Mouse (Mus musculus) neural tube, embryonic 15.5 days (tissue): Measurements from ENCODE around the gene Dcun1d4. TPM values are rescaled to one million over a fixed set of nuclear protein-coding genes. Genes with fewer than 3 reads are reported as not detected.
A peak's percentile ranks its signal among the peaks of the same experiment; 100 is the strongest.
"Not testable (repeated sequence)": the region's sequence is repeated elsewhere in the genome, so short reads cannot be mapped to it uniquely, and the experiment has no call there.

Source experiments
- ATAC-seq: fragments of 200-750 bp; cut with Nextera tagmentation; 2 replicates; pipeline ENCODE4 v1.8.0; 2017; ENCODE audit warnings: mild to moderate bottlenecking, moderate TSS enrichment, moderate library complexity; ENCODE audit not compliant: low FRiP score
- H3K27ac ChIP-seq: fragments of 300-500 bp; sonication (generic); replicated peaks from 2 replicates; pipeline ENCODE4 v1.5.1; 2015; ENCODE audit warnings: mild to moderate bottlenecking, inconsistent platforms
- H3K27me3 ChIP-seq: fragments of 300-500 bp; sonication (generic); replicated peaks from 2 replicates; pipeline ENCODE4 v1.6.1; 2015; ENCODE audit warnings: inconsistent platforms
- H3K36me3 ChIP-seq: fragments of 300-500 bp; sonication (generic); 2 replicates; pipeline ENCODE4 v1.6.1; 2015; ENCODE audit warnings: inconsistent platforms
- H3K4me1 ChIP-seq: fragments of 300-500 bp; sonication (generic); 2 replicates; pipeline ENCODE4 v1.6.1; 2015; ENCODE audit warnings: inconsistent platforms
- H3K4me2 ChIP-seq: fragments of 300-500 bp; sonication (generic); 2 replicates; pipeline ENCODE4 v1.6.1; 2015; ENCODE audit warnings: inconsistent platforms, mild to moderate bottlenecking, moderate library complexity
- H3K4me3 ChIP-seq: fragments of 300-500 bp; sonication (generic); replicated peaks from 2 replicates; pipeline ENCODE4 v1.5.1; 2015; ENCODE audit warnings: mild to moderate bottlenecking, inconsistent platforms
- H3K9ac ChIP-seq: fragments of 300-500 bp; sonication (generic); replicated peaks from 2 replicates; pipeline ENCODE4 v1.6.1; 2015; ENCODE audit warnings: mild to moderate bottlenecking, inconsistent platforms
- H3K9me3 ChIP-seq: fragments of 300-500 bp; sonication (generic); replicated peaks from 2 replicates; pipeline ENCODE4 v1.6.1; 2016; ENCODE audit warnings: inconsistent platforms
- WGBS: fragments of 180-500 bp; shearing (Covaris S2); methylation state at CpG from one replicate; pipeline ENCODE4 v1.1.7; 2015; ENCODE audit warnings: mixed read lengths; 5-methylcytosine and 5-hydroxymethylcytosine counted together
- polyA plus RNA-seq: library from polyadenylated mRNA; unstranded; fragments of >200 nt; fragmentation: Nextera tagmentation; extraction: Ambion mirVana; gene quantifications from 2 replicates; pipeline ENCODE4 v1.2.1, GENCODE M21; 2015

The Dcun1d4 gene
- polyA plus RNA-seq, 1 experiment from 2014 or later: 50.1 TPM

DNA sequence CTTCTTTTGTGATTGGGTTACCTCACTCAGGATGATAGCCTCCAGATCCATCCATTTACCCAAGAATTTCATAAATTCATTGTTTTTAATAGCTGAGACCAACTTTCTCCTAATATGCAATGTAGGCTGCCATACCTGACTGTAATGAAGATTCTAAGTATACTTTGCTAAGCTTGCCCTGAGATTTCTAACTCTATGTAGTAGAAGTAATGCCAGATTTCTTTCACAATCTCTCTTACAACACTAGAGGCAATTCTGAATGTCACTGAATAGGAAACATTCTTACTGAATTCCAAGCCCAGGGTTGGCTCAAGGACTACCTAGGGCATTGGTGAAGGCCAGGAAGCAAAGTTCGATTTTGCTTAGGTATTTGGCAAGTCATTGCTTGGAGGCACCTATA is 1.6 kb downstream of the Dcun1d4 start:
- H3K4me2 ChIP-seq, H3K27me3 ChIP-seq, H3K4me3 ChIP-seq, H3K36me3 ChIP-seq, H3K27ac ChIP-seq, ATAC-seq, H3K9me3 ChIP-seq, H3K4me1 ChIP-seq, H3K9ac ChIP-seq: not testable (repeated sequence)
- 97% methylated on average over 1 of the region's 1 CpGs for WGBS

GRCm38 (mm10) chr5:73484016-73484615 is 3.3 kb downstream of the Dcun1d4 start:
- H3K9ac ChIP-seq: no peak overlapping the region
- no peaks in the 10 kb centered on the region for H3K9me3 ChIP-seq
- peaks cover 9% of the 10 kb centered on the region; the same call in 1 of the 2 replicates for H3K4me1 ChIP-seq
- peak overlapping the region; percentile 25 for H3K4me3 ChIP-seq
- peak overlapping the region; percentile 66 for H3K27ac ChIP-seq
- H3K27me3 ChIP-seq: no peaks in the 10 kb centered on the region
- peak overlapping the region; percentile 45 for H3K4me2 ChIP-seq
- peak; percentile 88 for ATAC-seq
- H3K36me3 ChIP-seq: no peaks in the 10 kb centered on the region
- 19% methylated on average over 5 of the region's 5 CpGs for WGBS

DNA sequence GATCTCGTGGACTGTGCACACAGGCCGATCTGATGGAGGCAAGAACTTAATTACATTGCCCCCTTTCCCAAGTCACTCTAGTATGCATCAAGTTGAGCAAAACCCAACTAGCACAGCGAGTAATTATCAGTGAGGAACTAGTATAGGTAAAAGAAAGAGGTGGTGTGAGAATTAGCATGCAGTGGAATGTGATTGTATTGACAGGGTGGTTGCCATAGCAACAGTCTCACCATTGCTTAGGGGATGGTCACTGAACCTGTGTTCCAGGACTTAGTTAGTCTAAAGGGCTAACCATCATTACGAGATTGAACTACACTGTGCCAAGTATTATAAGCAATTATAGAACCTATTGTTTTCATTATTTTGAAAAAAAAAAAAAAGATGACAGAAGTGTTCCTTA is 5.7 kb downstream of the Dcun1d4 start:
- Histone ChIP-seq H3K27me3 (no peaks in the 10 kb centered on the region), H3K27ac (no peak overlapping the region), H3K9ac (no peak overlapping the region), H3K4me1 (peaks cover 18% of the 10 kb centered on the region), H3K4me2 (no peak overlapping the region), H3K9me3 (no peaks in the 10 kb centered on the region), H3K36me3 (no peaks in the 10 kb centered on the region), H3K4me3 (no peak overlapping the region)
- WGBS: 49% methylated on average over 4 of the region's 4 CpGs
- ATAC-seq: no peak

- H3K9ac ChIP-seq: peak overlapping the region; percentile 59
- H3K9me3 ChIP-seq: no peaks in the 10 kb centered on the region
- peak overlapping the region; percentile 97 for H3K27ac ChIP-seq
- no peaks in the 10 kb centered on the region for H3K36me3 ChIP-seq
- ATAC-seq: no peak
- WGBS: 5% methylated on average over 14 of the region's 14 CpGs
- peak overlapping the region; percentile 84 for H3K4me2 ChIP-seq
- peak overlapping the region; percentile 91 for H3K4me3 ChIP-seq
- no peaks in the 10 kb centered on the region for H3K27me3 ChIP-seq
- H3K4me1 ChIP-seq: peaks cover 25% of the 10 kb centered on the region
Observed at GRCm38 (mm10) chr5:73489915-73490314, 9.1 kb downstream of the Dcun1d4 start.

DNA sequence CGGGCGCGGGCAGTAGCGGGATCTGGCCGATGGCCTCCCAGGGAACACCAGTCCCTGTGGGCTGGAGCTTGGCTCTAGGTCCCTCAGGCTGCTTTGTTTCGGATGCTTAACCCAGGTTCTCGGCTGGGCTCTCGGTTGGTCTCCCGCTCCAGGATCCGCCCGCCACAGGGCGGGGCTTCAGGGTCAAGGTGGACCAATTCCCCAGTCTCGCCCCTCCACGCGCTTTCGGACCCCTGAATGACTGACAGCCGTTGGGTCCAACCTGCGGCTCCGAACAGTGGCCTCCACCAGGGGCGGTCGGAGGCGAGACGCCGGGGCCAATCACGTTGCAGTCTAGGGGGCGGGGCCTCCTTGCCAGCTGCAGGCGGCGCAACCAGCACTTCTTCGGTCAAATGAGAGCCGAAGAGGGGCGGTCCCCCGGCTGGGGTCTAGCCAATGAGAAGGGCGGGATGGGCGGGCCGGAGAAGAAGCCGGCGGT is 9.8 kb downstream of the Dcun1d4 start:
- peak overlapping the region; percentile 84 for H3K4me2 ChIP-seq
- H3K9me3 ChIP-seq: no peaks in the 10 kb centered on the region
- peak overlapping the region; percentile 91 for H3K4me3 ChIP-seq
- peak overlapping the region; percentile 97 for H3K27ac ChIP-seq
- H3K4me1 ChIP-seq: peaks cover 25% of the 10 kb centered on the region
- peak; percentile 93 for ATAC-seq
- under 1% methylated on average over 37 of the region's 37 CpGs for WGBS
- H3K9ac ChIP-seq: peak overlapping the region; percentile 83
- H3K27me3 ChIP-seq: no peaks in the 10 kb centered on the region
- no peaks in the 10 kb centered on the region for H3K36me3 ChIP-seq

DNA sequence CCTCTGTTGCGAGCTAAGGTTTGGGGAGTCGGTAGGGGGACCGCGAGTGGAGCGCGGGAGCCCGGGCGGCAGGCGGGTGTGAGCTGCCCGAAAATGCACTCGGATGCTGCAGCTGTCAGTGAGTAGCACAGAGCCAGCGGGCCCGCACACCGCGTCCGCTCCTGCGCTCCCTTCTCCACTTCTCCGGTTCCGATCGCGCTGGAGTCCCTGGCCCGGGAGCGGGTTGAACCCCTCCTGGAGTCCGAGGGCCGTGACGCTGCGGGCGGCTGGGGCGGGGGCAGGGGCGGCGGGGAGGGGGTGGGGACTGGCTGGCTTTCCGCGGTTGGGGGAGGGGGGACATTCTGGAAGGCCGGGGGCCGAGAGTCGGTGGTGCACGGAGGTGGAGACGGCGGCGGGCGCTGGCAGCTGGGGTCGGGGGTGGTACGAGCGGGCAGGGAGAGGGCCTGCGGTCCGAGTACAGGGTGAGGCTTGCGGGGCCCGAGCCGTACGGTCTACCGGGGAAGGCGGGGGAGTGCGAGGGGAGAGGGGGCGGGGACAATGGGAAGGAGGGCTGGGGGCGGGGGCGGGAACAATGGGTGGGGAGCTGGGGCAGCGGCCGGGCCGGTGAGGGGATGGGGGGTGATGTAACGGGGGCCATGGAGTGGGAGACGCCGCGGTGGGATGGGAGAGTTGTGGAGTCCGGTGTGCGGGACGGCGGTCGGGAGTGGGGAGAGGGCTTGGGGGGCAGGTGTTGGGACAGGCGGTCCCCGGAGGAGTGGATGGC is 10.5 kb downstream of the Dcun1d4 start:
- Histone ChIP-seq H3K9me3 (no peaks in the 10 kb centered on the region), H3K9ac (peak overlapping the region; percentile 83), H3K4me1 (peaks cover 23% of the 10 kb centered on the region), H3K4me3 (peak overlapping the region; percentile 91), H3K27ac (peak overlapping the region; percentile 97), H3K4me2 (peak overlapping the region; percentile 84), H3K36me3 (no peaks in the 10 kb centered on the region), H3K27me3 (no peaks in the 10 kb centered on the region)
- WGBS: 1% methylated on average over 56 of the region's 70 CpGs
- peak; percentile 62 for ATAC-seq

- Histone ChIP-seq H3K36me3 (no peaks in the 10 kb centered on the region), H3K4me3 (peak overlapping the region; percentile 91), H3K9me3 (no peaks in the 10 kb centered on the region), H3K4me1 (peaks cover 22% of the 10 kb centered on the region), H3K27me3 (no peaks in the 10 kb centered on the region), H3K9ac (peak overlapping the region; percentile 83), H3K27ac (peak overlapping the region; percentile 97), H3K4me2 (peak overlapping the region; percentile 84)
- ATAC-seq: peak; percentile 73
- WGBS: under 1% methylated on average over 59 of the region's 59 CpGs
Observed at GRCm38 (mm10) chr5:73491837-73492720, 11.3 kb downstream of the Dcun1d4 start.

DNA sequence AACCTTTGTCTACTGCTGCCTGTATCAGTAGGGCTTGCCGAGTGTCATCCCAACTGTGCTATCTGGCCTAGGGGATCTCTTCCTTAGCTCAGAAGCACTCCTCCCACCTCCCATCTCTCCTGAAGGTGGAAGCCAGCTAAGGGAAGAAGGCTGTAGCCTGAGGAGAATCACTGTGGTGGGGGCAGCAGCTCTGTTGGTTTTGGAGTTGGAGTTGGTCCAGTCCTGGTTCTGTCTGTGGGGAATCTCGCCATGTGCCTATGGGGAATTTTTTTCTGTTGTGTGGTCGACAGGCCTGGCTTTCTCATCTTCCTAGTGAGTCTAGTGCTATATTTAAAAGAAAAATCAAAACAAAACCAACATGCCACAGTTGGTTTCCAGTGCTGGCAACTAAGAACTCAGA is 16.6 kb downstream of the Dcun1d4 start:
- 78% methylated on average over 3 of the region's 3 CpGs for WGBS
- Histone ChIP-seq H3K27me3 (no peaks in the 10 kb centered on the region), H3K4me3 (no peak overlapping the region), H3K4me1 (peaks cover 24% of the 10 kb centered on the region), H3K36me3 (no peaks in the 10 kb centered on the region), H3K9ac (no peak overlapping the region), H3K4me2 (no peak overlapping the region), H3K9me3 (no peaks in the 10 kb centered on the region), H3K27ac (no peak overlapping the region)
- ATAC-seq: no peak

DNA sequence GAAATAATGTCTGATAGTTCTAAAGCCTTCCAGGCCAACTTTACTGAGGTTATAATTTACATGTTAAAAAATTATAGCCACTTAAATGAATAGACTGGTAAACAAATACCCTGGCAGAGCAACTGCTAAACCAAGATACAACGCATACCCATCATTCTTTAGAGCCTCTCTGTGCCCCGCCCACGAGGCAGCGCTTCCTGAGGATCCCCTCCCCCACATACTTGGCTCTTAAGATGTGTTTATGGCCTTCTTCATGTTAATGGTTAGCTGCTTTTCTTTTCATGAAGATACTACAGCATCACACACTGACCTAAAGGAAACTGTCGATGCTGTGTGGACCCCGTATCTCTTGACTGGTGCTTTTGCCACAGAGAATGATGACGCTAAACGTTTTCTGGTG is 17.8 kb downstream of the Dcun1d4 start:
- no peak overlapping the region for H3K9ac ChIP-seq
- no peaks in the 10 kb centered on the region for H3K36me3 ChIP-seq
- H3K9me3 ChIP-seq: no peaks in the 10 kb centered on the region
- H3K4me3 ChIP-seq: no peak overlapping the region
- no peak for ATAC-seq
- no peak overlapping the region for H3K27ac ChIP-seq
- H3K4me2 ChIP-seq: no peak overlapping the region
- no peaks in the 10 kb centered on the region for H3K27me3 ChIP-seq
- 60% methylated on average over 8 of the region's 8 CpGs for WGBS
- H3K4me1 ChIP-seq: peaks cover 14% of the 10 kb centered on the region; the same call in 1 of the 2 replicates

DNA sequence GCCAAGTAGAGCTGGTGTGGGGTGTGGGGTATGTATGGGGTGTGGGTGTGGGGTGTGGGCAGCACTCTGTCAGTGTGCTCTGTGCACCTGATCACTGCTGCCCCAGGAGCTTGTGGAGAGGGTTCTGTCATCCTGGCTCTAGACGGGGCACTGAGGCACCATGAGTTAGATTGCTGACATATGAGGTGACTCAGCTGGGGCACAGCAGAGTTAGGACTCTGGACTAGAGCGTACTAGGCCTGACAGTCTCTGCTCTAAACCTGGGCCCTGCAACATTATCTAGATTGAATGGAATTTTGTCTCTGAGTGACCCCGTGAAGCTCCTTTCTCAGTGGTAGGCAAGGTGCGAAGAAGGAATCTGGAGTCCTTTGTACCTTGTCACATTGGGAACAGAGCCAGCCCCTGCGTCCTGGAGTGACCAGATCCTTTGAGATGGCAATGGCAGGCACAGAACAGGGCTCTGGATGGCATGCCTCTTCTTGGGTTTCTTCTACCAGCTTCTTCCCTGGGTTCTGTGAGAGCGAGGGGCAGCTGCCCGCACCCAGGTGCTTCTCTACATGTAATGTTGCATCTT is 20.2 kb downstream of the Dcun1d4 start:
- 81% methylated on average over 7 of the region's 7 CpGs for WGBS
- Histone ChIP-seq H3K9ac (no peak overlapping the region), H3K27ac (no peak overlapping the region), H3K4me3 (no peak overlapping the region), H3K36me3 (no peaks in the 10 kb centered on the region), H3K27me3 (no peaks in the 10 kb centered on the region), H3K4me1 (peaks cover 11% of the 10 kb centered on the region; the same call in 1 of the 2 replicates), H3K4me2 (no peak overlapping the region), H3K9me3 (no peaks in the 10 kb centered on the region)
- ATAC-seq: no peak

DNA sequence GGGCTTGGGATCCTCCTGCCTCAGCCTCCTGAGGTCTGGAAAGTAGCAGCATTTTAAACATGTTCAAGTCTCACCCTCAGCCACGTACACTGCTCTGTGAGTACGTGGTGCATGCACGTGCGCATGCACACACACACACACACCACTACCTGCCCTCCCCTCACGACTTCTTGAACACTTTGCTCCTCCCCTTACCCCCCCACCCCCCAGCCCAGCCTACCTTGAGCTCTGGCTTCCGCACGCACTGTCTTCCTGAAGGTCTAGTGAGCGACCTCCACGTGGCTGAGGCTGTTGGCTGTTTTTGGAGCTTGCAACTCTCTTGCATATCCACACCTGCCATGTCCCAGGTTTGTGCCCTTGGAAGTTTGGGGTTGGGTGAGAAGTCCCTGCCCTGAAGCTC is 21.6 kb downstream of the Dcun1d4 start:
- WGBS: 95% methylated on average over 9 of the region's 9 CpGs
- ATAC-seq: no peak

More for the DNA sequence above, 21.6 kb downstream of the Dcun1d4 start:
- Histone ChIP-seq H3K27ac (no peak overlapping the region), H3K9me3 (no peaks in the 10 kb centered on the region), H3K9ac (no peak overlapping the region), H3K36me3 (no peaks in the 10 kb centered on the region), H3K4me3 (no peak overlapping the region), H3K4me2 (no peak overlapping the region), H3K4me1 (peaks cover 13% of the 10 kb centered on the region; the same call in 1 of the 2 replicates), H3K27me3 (no peaks in the 10 kb centered on the region)
